8 mouse cellular contexts compared by ENCODE assay signal in genomic region chr1:192736524-192736923, GRCm38 (mm10). TPM values are rescaled to one million over a fixed set of nuclear protein-coding genes. Genes with fewer than 3 reads are reported as not detected.
DNase-seq lines count a peak whose midpoint lies in the region; ATAC-seq and TF ChIP-seq lines count a peak whose summit lies in the region.

No protein-coding gene starts in this region.

- no peak for TF ChIP-seq CTCF in layer of hippocampus, adult 2 months (conservative IDR thresholded peaks at IDR 0.05)

- H3K36me3 ChIP-seq in heart, embryonic 10.5 days, result no peaks in the 10 kb centered on the region
- no peaks in the 10 kb centered on the region for H3K36me3 ChIP-seq in neural tube, embryonic 11.5 days (ENCODE audit: control insufficient read depth, insufficient read depth, low read length)
- H3K36me3 ChIP-seq in neural tube, embryonic 15.5 days, result no peaks in the 10 kb centered on the region
- no peaks in the 10 kb centered on the region for H3K36me3 ChIP-seq in stomach, embryonic 14.5 days (ENCODE audit: control insufficient read depth, insufficient read depth, low read length)

- no peak overlapping the region for H3K9ac ChIP-seq in neural tube, embryonic 11.5 days (ENCODE audit: low read length)
- no peak overlapping the region for H3K9ac ChIP-seq in neural tube, embryonic 15.5 days (replicated peaks)
- no peak overlapping the region for H3K9ac ChIP-seq in stomach, embryonic 14.5 days (replicated peaks; ENCODE audit: low read depth, low read length)

- 58% methylated on average over 3 of the region's 3 CpGs for WGBS in heart, embryonic 10.5 days
- 51% methylated on average over 3 of the region's 3 CpGs for WGBS in neural tube, embryonic 11.5 days
- 67% methylated on average over 3 of the region's 3 CpGs for WGBS in neural tube, embryonic 15.5 days
- WGBS in stomach, embryonic 14.5 days, result 70% methylated on average over 3 of the region's 3 CpGs

- H3K27ac ChIP-seq in heart, embryonic 10.5 days, result 0 out of 2 replicates have a peak overlapping the region, but pooled peaks have one; percentile 18
- 0 out of 2 replicates have a peak overlapping the region, but pooled peaks have one; percentile 39 for H3K27ac ChIP-seq in neural tube, embryonic 11.5 days (ENCODE audit: low read depth, low read length)
- no peak overlapping the region; the same call in 1 of the 2 replicates for H3K27ac ChIP-seq in neural tube, embryonic 15.5 days (replicated peaks)
- H3K27ac ChIP-seq in stomach, embryonic 14.5 days (ENCODE audit: low read length), result peak overlapping the region; percentile 16; the same call in 1 of the 2 replicates
- no peak overlapping the region for H3K27ac ChIP-seq in layer of hippocampus, adult 2 months

- no peak for DNase-seq in heart, embryonic 10.5 days (ENCODE audit: low spot score)
- DNase-seq in heart, postnatal 14 days, result no peak
- DNase-seq in neural tube, embryonic 11.5 days (ENCODE audit: low spot score), result no peak
- DNase-seq in fibroblast of lung, adult 2 months (ENCODE audit: low read depth), result peak; percentile 99
- no peak for DNase-seq in layer of hippocampus, adult 2 months (ENCODE audit: low spot score in 2 of 2)
- DNase-seq in testis, postnatal 14 days (ENCODE audit: low spot score), result no peak

- H3K4me3 ChIP-seq in heart, embryonic 10.5 days, result no peak overlapping the region
- H3K4me3 ChIP-seq in neural tube, embryonic 11.5 days (ENCODE audit: low read depth, low read length), result no peak overlapping the region
- H3K4me3 ChIP-seq in neural tube, embryonic 15.5 days (replicated peaks), result no peak overlapping the region
- no peak overlapping the region for H3K4me3 ChIP-seq in stomach, embryonic 14.5 days (ENCODE audit: low read depth, low read length)
- no peak overlapping the region for H3K4me3 ChIP-seq in layer of hippocampus, adult 2 months

- no peak overlapping the region for H3K4me2 ChIP-seq in neural tube, embryonic 11.5 days (ENCODE audit: low read depth)
- H3K4me2 ChIP-seq in neural tube, embryonic 15.5 days, result no peak overlapping the region
- H3K4me2 ChIP-seq in stomach, embryonic 14.5 days (replicated peaks; ENCODE audit: low read depth, low read length), result no peak overlapping the region

- no peak for ATAC-seq in neural tube, embryonic 11.5 days (ENCODE audit: insufficient read depth, low FRiP score, low TSS enrichment)
- ATAC-seq in neural tube, embryonic 15.5 days (ENCODE audit: low FRiP score), result no peak
- ATAC-seq in stomach, embryonic 14.5 days (ENCODE audit: insufficient number of reproducible peaks, insufficient read depth, low FRiP score, low read depth), result no peak

- no peaks in the 10 kb centered on the region for H3K27me3 ChIP-seq in heart, embryonic 10.5 days (ENCODE audit: insufficient read depth, poor library complexity, severe bottlenecking)
- no peaks in the 10 kb centered on the region for H3K27me3 ChIP-seq in neural tube, embryonic 11.5 days (ENCODE audit: control insufficient read depth, insufficient read depth, low read length)
- H3K27me3 ChIP-seq in neural tube, embryonic 15.5 days (replicated peaks), result no peaks in the 10 kb centered on the region
- no peaks in the 10 kb centered on the region for H3K27me3 ChIP-seq in stomach, embryonic 14.5 days (ENCODE audit: control insufficient read depth, insufficient read depth, low read length)

- intact Hi-C loops in heart, postnatal 14 days (cut with DNase I), result no loop called here

- no peaks in the 10 kb centered on the region for H3K9me3 ChIP-seq in heart, embryonic 10.5 days
- no peaks in the 10 kb centered on the region for H3K9me3 ChIP-seq in neural tube, embryonic 11.5 days (ENCODE audit: control insufficient read depth, low read length)
- no peaks in the 10 kb centered on the region for H3K9me3 ChIP-seq in neural tube, embryonic 15.5 days (replicated peaks)
- no peaks in the 10 kb centered on the region for H3K9me3 ChIP-seq in stomach, embryonic 14.5 days (ENCODE audit: control insufficient read depth, low read depth, low read length)

- peaks cover 10% of the 10 kb centered on the region; the same call in 1 of the 2 replicates for H3K4me1 ChIP-seq in heart, embryonic 10.5 days
- H3K4me1 ChIP-seq in neural tube, embryonic 11.5 days (ENCODE audit: control insufficient read depth, insufficient read depth, low read length), result 0 out of 2 replicates have a peak, but pooled peaks cover 7% of the 10 kb centered on the region
- peaks cover 10% of the 10 kb centered on the region; the same call in 1 of the 2 replicates for H3K4me1 ChIP-seq in neural tube, embryonic 15.5 days
- H3K4me1 ChIP-seq in stomach, embryonic 14.5 days (ENCODE audit: control insufficient read depth, insufficient read depth, low read length), result peaks cover 6% of the 10 kb centered on the region; the same call in 1 of the 2 replicates

RNA-seq across cellular contexts. Expression of gene Hhat, which starts 34.5 kb away (rescaled TPM):
- polyA plus RNA-seq in heart, embryonic 10.5 days (2016; fragmentation: Nextera tagmentation; extraction: Ambion mirVana), result 6.8 and 8.3 TPM in 2 replicates
- total RNA-seq in heart, postnatal 14 days (2021), result 1 to 10 TPM; 3.3 to 3.7 TPM
- 8.9 and 9.2 TPM in 2 replicates for polyA plus RNA-seq in neural tube, embryonic 11.5 days (2014; fragmentation: Nextera tagmentation; extraction: Ambion mirVana)
- polyA plus RNA-seq in neural tube, embryonic 15.5 days (2015; fragmentation: Nextera tagmentation; extraction: Ambion mirVana), result 4.6 and 5.2 TPM in 2 replicates
- 11.1 and 14.2 TPM in 2 replicates for polyA plus RNA-seq in stomach, embryonic 14.5 days (2014; fragmentation: Nextera tagmentation; extraction: Ambion mirVana)
- 1 to 10 TPM; 1.6 TPM for total RNA-seq in layer of hippocampus, adult 2 months (2021)

Comparison
In these comparisons a context has a peak if more than half of its experiments do, and no peak if none do; other contexts are left out.
1. H3K27ac ChIP-seq: peak in heart, embryonic 10.5 days (single experiment), neural tube, embryonic 11.5 days (single experiment) and stomach, embryonic 14.5 days (single experiment); none in neural tube, embryonic 15.5 days (single experiment) and layer of hippocampus, adult 2 months (single experiment).